Mouse (Mus musculus): ENCODE results near the gene Ldb3. TPM values are rescaled to one million over a fixed set of nuclear protein-coding genes. Genes with fewer than 3 reads are reported as not detected.

Ldb3 gene
- polyA plus RNA-seq, 1 experiment from 2014 or later = 1.9 TPM

GRCm38 (mm10) chr14:34555211-34555610 lies 33.3 kb downstream of the Ldb3 start:
- no peak overlapping the region for H3K4me2 ChIP-seq
- peaks cover 16% of the 10 kb centered on the region; the same call in 1 of the 2 replicates for H3K4me1 ChIP-seq (replicated peaks)
- H3K4me3 ChIP-seq (replicated peaks) = no peak overlapping the region
- H3K9ac ChIP-seq (replicated peaks) = no peak overlapping the region
- peaks cover 10% of the 10 kb centered on the region for H3K27me3 ChIP-seq
- no peak for ATAC-seq (ENCODE audit: insufficient number of reproducible peaks, insufficient read depth, low FRiP score, low TSS enrichment, low read depth)
- no peak overlapping the region for H3K27ac ChIP-seq
- 67% methylated on average over 13 of the region's 13 CpGs for WGBS
- no peaks in the 10 kb centered on the region for H3K9me3 ChIP-seq
- no peaks in the 10 kb centered on the region for H3K36me3 ChIP-seq

- peaks cover 6% of the 10 kb centered on the region; the same call in 1 of the 2 replicates for H3K4me1 ChIP-seq (replicated peaks)
- no peaks in the 10 kb centered on the region for H3K36me3 ChIP-seq
- no peak for ATAC-seq (ENCODE audit: insufficient number of reproducible peaks, insufficient read depth, low FRiP score, low TSS enrichment, low read depth)
- H3K4me3 ChIP-seq (replicated peaks) = no peak overlapping the region
- H3K27ac ChIP-seq = no peak overlapping the region
- peaks cover 10% of the 10 kb centered on the region for H3K27me3 ChIP-seq
- H3K9ac ChIP-seq (replicated peaks) = no peak overlapping the region
- WGBS = 68% methylated on average over 3 of the region's 3 CpGs
- H3K4me2 ChIP-seq = no peak overlapping the region
- no peaks in the 10 kb centered on the region for H3K9me3 ChIP-seq
Observed at GRCm38 (mm10) chr14:34554047-34554446, 34.4 kb downstream of the Ldb3 start.

DNA sequence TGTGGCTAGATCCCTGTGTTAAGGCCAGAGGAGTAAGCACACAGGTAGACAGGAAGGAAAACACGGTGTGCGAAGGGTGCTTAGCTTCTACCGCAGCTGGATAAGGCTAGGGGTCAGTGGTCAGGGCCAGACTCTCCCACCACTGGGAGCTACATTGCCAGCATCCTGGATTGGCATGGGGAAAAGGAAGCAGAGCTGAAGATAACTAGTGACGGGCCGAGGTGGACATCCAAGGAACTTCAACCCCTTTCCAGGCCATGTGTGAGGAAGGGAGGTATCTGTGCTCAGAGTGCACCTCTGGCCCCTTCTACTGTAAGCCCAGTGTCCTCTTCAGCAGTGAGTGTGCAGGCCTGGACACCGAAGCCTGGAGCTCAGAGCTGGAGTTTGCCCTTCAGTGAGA lies 35.0 kb downstream of the Ldb3 start:
- H3K4me1 ChIP-seq (replicated peaks) = peaks cover 4% of the 10 kb centered on the region; the same call in 1 of the 2 replicates
- H3K27ac ChIP-seq = no peak overlapping the region
- no peak for ATAC-seq (ENCODE audit: insufficient number of reproducible peaks, insufficient read depth, low FRiP score, low TSS enrichment, low read depth)
- no peak overlapping the region for H3K4me3 ChIP-seq (replicated peaks)
- H3K9me3 ChIP-seq = no peaks in the 10 kb centered on the region
- peaks cover 10% of the 10 kb centered on the region for H3K27me3 ChIP-seq
- H3K9ac ChIP-seq (replicated peaks) = no peak overlapping the region
- H3K36me3 ChIP-seq = no peaks in the 10 kb centered on the region
- H3K4me2 ChIP-seq = no peak overlapping the region
- 89% methylated on average over 6 of the region's 6 CpGs for WGBS

- Histone ChIP-seq H3K4me2 (no peak overlapping the region), H3K9ac (replicated peaks) (no peak overlapping the region), H3K36me3 (no peaks in the 10 kb centered on the region), H3K4me1 (replicated peaks) (peaks cover 3% of the 10 kb centered on the region), H3K27me3 (peaks cover 15% of the 10 kb centered on the region), H3K4me3 (replicated peaks) (no peak overlapping the region), H3K9me3 (no peaks in the 10 kb centered on the region), H3K27ac (no peak overlapping the region)
- ATAC-seq (ENCODE audit: insufficient number of reproducible peaks, insufficient read depth, low FRiP score, low TSS enrichment, low read depth) = no peak
- 86% methylated on average over 5 of the region's 5 CpGs for WGBS
Observed at GRCm38 (mm10) chr14:34552226-34552625, 36.3 kb downstream of the Ldb3 start.

GRCm38 (mm10) chr14:34549004-34549671 lies 39.3 kb downstream of the Ldb3 start:
- Histone ChIP-seq H3K36me3 (no peaks in the 10 kb centered on the region), H3K4me3 (replicated peaks) (peak overlapping the region; percentile 76), H3K4me2 (peak overlapping the region; percentile 80), H3K9ac (replicated peaks) (peak overlapping the region; percentile 83), H3K9me3 (no peaks in the 10 kb centered on the region), H3K4me1 (replicated peaks) (peaks cover 3% of the 10 kb centered on the region), H3K27ac (peak overlapping the region; percentile 88), H3K27me3 (peaks cover 20% of the 10 kb centered on the region)
- ATAC-seq (ENCODE audit: insufficient number of reproducible peaks, insufficient read depth, low FRiP score, low TSS enrichment, low read depth) = peak; percentile 90
- 1% methylated on average over 54 of the region's 55 CpGs for WGBS

DNA sequence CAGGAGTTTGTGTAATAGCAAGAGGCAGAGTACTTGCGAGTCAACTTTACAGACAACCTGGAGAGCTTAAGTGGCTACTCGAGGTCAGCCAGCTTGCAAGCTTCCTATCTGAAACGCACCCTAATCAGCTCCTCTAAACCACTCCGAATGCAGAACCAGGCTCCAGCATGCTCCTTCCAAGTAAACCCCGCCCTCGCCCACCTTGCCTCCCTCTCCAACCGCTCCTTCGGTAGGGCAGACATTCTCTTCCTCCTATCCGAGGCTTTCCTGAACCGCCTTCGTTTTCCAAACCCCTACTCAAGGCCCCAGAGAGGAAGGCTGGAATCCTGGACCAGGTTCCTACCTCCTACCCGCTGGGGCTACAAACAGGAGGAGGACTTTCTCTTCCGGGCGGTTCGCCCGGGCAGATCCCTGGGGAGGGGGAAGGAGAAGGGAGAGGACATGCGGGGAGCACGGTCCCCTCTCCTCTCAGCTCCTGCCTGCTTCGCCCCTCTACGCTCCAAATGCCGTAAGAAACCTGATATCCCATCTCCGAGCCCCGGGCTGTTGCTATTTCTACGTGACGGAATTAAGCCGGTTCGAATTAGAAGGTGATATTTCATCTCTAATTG lies 40.0 kb downstream of the Ldb3 start:
- Histone ChIP-seq H3K9me3 (no peaks in the 10 kb centered on the region), H3K4me2 (peak overlapping the region; percentile 80), H3K4me3 (replicated peaks) (peak overlapping the region; percentile 76), H3K4me1 (replicated peaks) (peaks cover 3% of the 10 kb centered on the region), H3K27me3 (peaks cover 14% of the 10 kb centered on the region), H3K36me3 (no peaks in the 10 kb centered on the region), H3K9ac (replicated peaks) (peak overlapping the region; percentile 83), H3K27ac (peak overlapping the region; percentile 88)
- peak; percentile 45 for ATAC-seq (ENCODE audit: insufficient number of reproducible peaks, insufficient read depth, low FRiP score, low TSS enrichment, low read depth)
- under 1% methylated on average over 27 of the region's 27 CpGs for WGBS

GRCm38 (mm10) chr14:34544545-34544944 lies 43.9 kb downstream of the Ldb3 start:
- Histone ChIP-seq H3K27ac (no peak overlapping the region), H3K36me3 (no peaks in the 10 kb centered on the region), H3K4me2 (no peak overlapping the region), H3K9ac (replicated peaks) (no peak overlapping the region), H3K9me3 (no peaks in the 10 kb centered on the region), H3K4me1 (replicated peaks) (peaks cover 11% of the 10 kb centered on the region), H3K4me3 (replicated peaks) (no peak overlapping the region), H3K27me3 (0 out of 2 replicates have a peak, but pooled peaks cover 10% of the 10 kb centered on the region)
- no peak for ATAC-seq (ENCODE audit: insufficient number of reproducible peaks, insufficient read depth, low FRiP score, low TSS enrichment, low read depth)
- 83% methylated on average over 2 of the region's 2 CpGs for WGBS

DNA sequence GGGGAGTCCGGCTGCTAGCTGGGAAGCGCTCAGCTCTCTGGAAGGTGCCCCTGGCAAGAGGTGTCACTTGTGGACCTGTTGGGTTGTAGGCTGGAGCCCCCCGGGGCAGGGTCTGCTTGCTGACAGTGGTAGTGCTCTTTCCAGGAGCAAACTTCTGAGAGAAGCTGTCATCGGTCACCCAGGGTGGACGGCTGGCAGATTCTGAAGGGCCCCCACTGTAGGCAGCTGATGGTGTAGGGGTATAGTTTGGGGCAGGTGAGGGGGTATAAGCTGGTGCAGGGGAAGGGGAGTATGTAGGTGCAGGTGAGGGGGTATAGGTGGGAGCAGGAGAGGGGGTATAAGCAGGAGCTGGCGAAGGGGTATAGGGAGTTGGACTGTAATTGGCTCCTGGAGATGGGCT lies 44.5 kb downstream of the Ldb3 start:
- H3K36me3 ChIP-seq = no peaks in the 10 kb centered on the region
- no peaks in the 10 kb centered on the region for H3K9me3 ChIP-seq
- peaks cover 11% of the 10 kb centered on the region for H3K4me1 ChIP-seq (replicated peaks)
- H3K9ac ChIP-seq (replicated peaks) = no peak overlapping the region
- ATAC-seq (ENCODE audit: insufficient number of reproducible peaks, insufficient read depth, low FRiP score, low TSS enrichment, low read depth) = no peak
- H3K4me2 ChIP-seq = no peak overlapping the region
- no peak overlapping the region for H3K4me3 ChIP-seq (replicated peaks)
- 0 out of 2 replicates have a peak, but pooled peaks cover 10% of the 10 kb centered on the region for H3K27me3 ChIP-seq
- WGBS = 86% methylated on average over 6 of the region's 6 CpGs
- no peak overlapping the region for H3K27ac ChIP-seq

- ATAC-seq (ENCODE audit: insufficient number of reproducible peaks, insufficient read depth, low FRiP score, low TSS enrichment, low read depth) = no peak
- H3K36me3 ChIP-seq = no peaks in the 10 kb centered on the region
- H3K4me1 ChIP-seq (replicated peaks) = peaks cover 11% of the 10 kb centered on the region
- no peak overlapping the region for H3K4me2 ChIP-seq
- no peaks in the 10 kb centered on the region for H3K9me3 ChIP-seq
- H3K4me3 ChIP-seq (replicated peaks) = no peak overlapping the region
- H3K27ac ChIP-seq = no peak overlapping the region
- H3K27me3 ChIP-seq = 0 out of 2 replicates have a peak, but pooled peaks cover 10% of the 10 kb centered on the region
- 87% methylated on average over 6 of the region's 6 CpGs for WGBS
- no peak overlapping the region for H3K9ac ChIP-seq (replicated peaks)
Observed at GRCm38 (mm10) chr14:34543596-34543995, 44.9 kb downstream of the Ldb3 start.

DNA sequence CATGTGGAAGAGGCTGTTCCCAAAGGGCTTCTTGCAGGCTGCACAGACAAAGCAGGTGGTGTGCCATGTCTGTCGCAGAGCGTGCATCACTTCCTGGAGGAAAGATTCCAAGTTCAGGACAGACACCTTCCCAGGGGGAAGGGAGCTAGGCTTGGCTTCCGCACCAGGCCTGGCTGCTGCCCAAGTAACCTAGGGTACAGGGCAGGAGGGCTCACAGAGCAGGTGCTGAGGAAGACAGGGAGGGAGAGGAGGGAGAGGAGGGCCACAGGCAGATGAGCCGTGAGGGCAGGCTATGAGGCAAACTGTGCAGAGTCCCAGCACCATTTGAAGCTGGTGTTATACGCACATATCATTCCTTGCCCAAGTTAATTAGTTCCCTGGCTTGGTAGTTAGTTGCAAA lies 46.6 kb downstream of the Ldb3 start:
- WGBS = 91% methylated on average over 5 of the region's 5 CpGs
- H3K9ac ChIP-seq (replicated peaks) = no peak overlapping the region

DNA sequence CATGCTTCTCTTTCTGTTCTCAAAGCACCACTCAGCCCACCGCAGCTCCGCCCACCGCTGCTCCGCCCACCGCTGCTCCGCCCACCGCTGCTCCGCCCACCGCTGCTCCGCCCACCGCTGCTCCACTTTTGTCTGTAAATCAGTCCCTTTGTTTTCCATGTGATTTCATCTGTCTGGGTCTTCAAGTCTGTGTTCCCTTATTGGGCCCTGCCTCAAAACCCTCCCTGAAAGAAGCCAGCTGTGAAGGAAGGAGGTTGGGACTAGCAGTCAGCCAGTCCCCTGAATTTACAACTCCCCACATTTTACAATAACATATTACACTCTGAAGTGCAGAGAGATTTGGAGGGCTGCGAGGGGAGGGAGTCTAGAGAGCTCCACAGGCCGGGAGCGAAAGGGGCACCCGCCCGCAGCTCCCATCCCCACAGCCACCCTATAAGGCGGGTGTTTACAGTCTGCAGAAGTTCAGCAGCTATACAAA lies 47.8 kb downstream of the Ldb3 start:
- Histone ChIP-seq H3K9ac (replicated peaks) (no peak overlapping the region), H3K27ac (peak overlapping the region; percentile 66; the same call in 1 of the 2 replicates), H3K4me3 (replicated peaks) (no peak overlapping the region), H3K9me3 (no peaks in the 10 kb centered on the region), H3K36me3 (no peaks in the 10 kb centered on the region), H3K27me3 (0 out of 2 replicates have a peak, but pooled peaks cover 2% of the 10 kb centered on the region), H3K4me1 (replicated peaks) (peaks cover 8% of the 10 kb centered on the region; the same call in 1 of the 2 replicates), H3K4me2 (peak overlapping the region; percentile 23; the same call in 1 of the 2 replicates)
- peak; percentile 45; the same call in 1 of the 2 replicates for ATAC-seq (ENCODE audit: insufficient number of reproducible peaks, insufficient read depth, low FRiP score, low TSS enrichment, low read depth)
- WGBS = 11% methylated on average over 17 of the region's 17 CpGs

More for the DNA sequence above, 46.6 kb downstream of the Ldb3 start:
- H3K4me2 ChIP-seq = no peak overlapping the region
- peaks cover 8% of the 10 kb centered on the region; the same call in 1 of the 2 replicates for H3K4me1 ChIP-seq (replicated peaks)
- H3K9me3 ChIP-seq = no peaks in the 10 kb centered on the region
- no peak overlapping the region for H3K27ac ChIP-seq
- no peak overlapping the region for H3K4me3 ChIP-seq (replicated peaks)
- H3K27me3 ChIP-seq = 0 out of 2 replicates have a peak, but pooled peaks cover 5% of the 10 kb centered on the region
- ATAC-seq (ENCODE audit: insufficient number of reproducible peaks, insufficient read depth, low FRiP score, low TSS enrichment, low read depth) = no peak
- H3K36me3 ChIP-seq = no peaks in the 10 kb centered on the region
